Mouse (Mus musculus) testis, adult 2 months (tissue): ENCODE data around the gene Sub1. TPM values are rescaled to one million over a fixed set of nuclear protein-coding genes. Genes with fewer than 3 reads are reported as not detected.

Experiments used
- H3K27ac ChIP-seq: fragments of 200-500 bp; 2 replicates; pipeline ENCODE4 v1.5.1; 2012; ENCODE audit warnings: low read depth, low read length; ENCODE audit not compliant: control insufficient read depth, insufficient read depth
- H3K27me3 ChIP-seq: fragments of 200-500 bp; 2 replicates; pipeline ENCODE4 v1.6.1; 2012; ENCODE audit warnings: mild to moderate bottlenecking, low read length, moderate library complexity; ENCODE audit not compliant: control insufficient read depth, insufficient read depth
- H3K36me3 ChIP-seq: fragments of 200-500 bp; 2 replicates; pipeline ENCODE4 v1.6.1; 2012; ENCODE audit warnings: mild to moderate bottlenecking, low read length; ENCODE audit not compliant: control insufficient read depth, insufficient read depth
- H3K4me1 ChIP-seq: fragments of 200-500 bp; 2 replicates; pipeline ENCODE4 v1.6.1; 2012; ENCODE audit warnings: low read length; ENCODE audit not compliant: control insufficient read depth, insufficient read depth
- H3K4me3 ChIP-seq: fragments of 200-500 bp; 2 replicates; pipeline ENCODE4 v1.5.1; 2012; ENCODE audit warnings: low read depth, mild to moderate bottlenecking, low read length, moderate library complexity, mixed read lengths; ENCODE audit not compliant: control insufficient read depth
- CTCF ChIP-seq: fragments of 200-500 bp; IDR thresholded peaks from 2 replicates; pipeline ENCODE4 v1.5.1; 2012; ENCODE audit warnings: low read depth, mild to moderate bottlenecking, inconsistent platforms, low read length, moderate library complexity; ENCODE audit not compliant: control insufficient read depth, insufficient read depth, insufficient replicate concordance
- POLR2A ChIP-seq: fragments of 200-500 bp; IDR thresholded peaks from 2 replicates; pipeline ENCODE4 v1.6.1; 2012; ENCODE audit warnings: low read depth, mild to moderate bottlenecking, inconsistent platforms, low read length, moderate library complexity; ENCODE audit not compliant: control insufficient read depth
- polyA plus RNA-seq: library from polyadenylated mRNA; depleted of rRNA; stranded (reverse); fragments of >200 nt; gene quantifications from 2 replicates; pipeline ENCODE4 v1.2.3, GENCODE M21; 2012; rRNA removed

Sub1 gene
- polyA plus RNA-seq, 1 experiment = 26.3 TPM

GRCm38 (mm10) chr15:11949490-11949889 is 47.3 kb downstream of the Sub1 start:
- H3K4me3 ChIP-seq = no peak overlapping the region
- no peak overlapping the region for H3K27ac ChIP-seq

GRCm38 (mm10) chr15:11940855-11941254 is 55.9 kb downstream of the Sub1 start:
- Histone ChIP-seq H3K27me3 (no peaks in the 10 kb centered on the region), H3K36me3 (no peaks in the 10 kb centered on the region), H3K27ac (no peak overlapping the region), H3K4me3 (no peak overlapping the region), H3K4me1 (no peaks in the 10 kb centered on the region)
- no peak for TF ChIP-seq POLR2A
- no peak for TF ChIP-seq CTCF

More at GRCm38 (mm10) chr15:11949490-11949889, 47.3 kb downstream of the Sub1 start:
- TF ChIP-seq POLR2A (no peak), CTCF (no peak)
- Histone ChIP-seq H3K27me3 (no peaks in the 10 kb centered on the region), H3K36me3 (no peaks in the 10 kb centered on the region), H3K4me1 (no peaks in the 10 kb centered on the region)

Other genes with a start within 250 kb of the Sub1 start
- 1.1 and 1.4 TPM in 2 replicates for gene Npr3, start 89.7 kb downstream of the Sub1 start, polyA plus RNA-seq
- gene Zfr, start 120.8 kb upstream of the Sub1 start, polyA plus RNA-seq = 146 and 184 TPM in 2 replicates
- gene Mtmr12, start 208.0 kb upstream of the Sub1 start, polyA plus RNA-seq = 26.2 and 27.0 TPM in 2 replicates